Mouse (Mus musculus): Measurements from ENCODE around the gene Acvr2b.
A peak's percentile ranks its signal among the peaks of the same experiment; 100 is the strongest.

Gene Acvr2b

DNA sequence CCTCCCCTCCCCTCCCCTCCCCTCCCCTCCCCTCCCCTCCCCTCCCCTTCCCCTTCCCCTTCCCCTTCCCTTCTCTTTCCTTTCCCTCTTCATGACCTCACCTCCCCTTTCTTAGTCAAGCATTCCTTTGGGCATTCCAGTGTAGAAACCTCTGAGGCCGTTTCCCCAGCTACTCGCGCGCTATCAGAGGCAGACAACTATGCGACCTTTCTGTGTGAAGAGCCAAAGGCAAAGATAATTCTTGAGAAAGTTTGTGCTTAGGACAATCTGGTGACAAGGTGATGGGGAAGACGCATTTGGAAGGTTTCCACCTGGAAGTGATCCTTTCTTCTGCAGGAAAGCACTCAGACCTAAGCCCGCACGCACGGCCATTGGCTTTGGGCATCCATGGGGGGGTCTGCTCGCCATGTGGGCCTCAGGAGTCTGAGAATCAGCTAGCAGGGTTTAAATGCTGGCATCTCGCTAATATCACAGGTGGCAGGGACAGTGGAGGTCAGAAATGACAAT, 70.5 kb downstream of the Acvr2b start:
- no peak for DNase-seq (ENCODE audit: inconsistent age in 2 of 2, low spot score in 1 of 2)

DNA sequence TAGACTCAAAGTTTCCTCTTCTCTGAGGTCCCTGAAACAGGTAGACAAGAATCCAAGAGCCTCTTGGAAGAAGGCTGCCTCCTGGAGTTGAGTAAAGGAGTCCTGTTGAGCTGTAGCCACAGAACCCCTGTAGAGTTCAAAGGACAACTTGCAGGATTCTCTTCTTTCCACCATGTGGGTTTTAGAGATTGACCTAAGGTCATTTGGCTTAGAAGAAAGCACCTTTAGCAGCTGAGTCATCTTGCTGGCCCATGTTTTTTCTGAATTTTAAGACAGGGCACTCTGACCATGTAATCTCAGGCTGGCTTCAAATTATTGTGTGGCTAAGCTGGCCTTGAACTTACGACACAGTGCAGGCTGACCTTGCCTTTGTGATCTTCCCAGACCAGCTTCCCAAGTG, 71.1 kb downstream of the Acvr2b start:
- DNase-seq (ENCODE audit: inconsistent age in 2 of 2, low spot score in 1 of 2), result no peak

GRCm38 (mm10) chr9:119473608-119474164, 71.8 kb downstream of the Acvr2b start:
- peak in 1 of 2 experiments; percentile 39 for DNase-seq (ENCODE audit: inconsistent age in 2 of 2, low spot score in 1 of 2)

GRCm38 (mm10) chr9:119474717-119475611, 73.0 kb downstream of the Acvr2b start:
- no peak for DNase-seq (ENCODE audit: inconsistent age in 2 of 2, low spot score in 1 of 2)

- DNase-seq (ENCODE audit: inconsistent age in 2 of 2, low spot score in 1 of 2), result peak in 1 of 2 experiments; percentile 45
These were observed 75.8 kb downstream of the Acvr2b start for GRCm38 (mm10) chr9:119477754-119478153.

DNA sequence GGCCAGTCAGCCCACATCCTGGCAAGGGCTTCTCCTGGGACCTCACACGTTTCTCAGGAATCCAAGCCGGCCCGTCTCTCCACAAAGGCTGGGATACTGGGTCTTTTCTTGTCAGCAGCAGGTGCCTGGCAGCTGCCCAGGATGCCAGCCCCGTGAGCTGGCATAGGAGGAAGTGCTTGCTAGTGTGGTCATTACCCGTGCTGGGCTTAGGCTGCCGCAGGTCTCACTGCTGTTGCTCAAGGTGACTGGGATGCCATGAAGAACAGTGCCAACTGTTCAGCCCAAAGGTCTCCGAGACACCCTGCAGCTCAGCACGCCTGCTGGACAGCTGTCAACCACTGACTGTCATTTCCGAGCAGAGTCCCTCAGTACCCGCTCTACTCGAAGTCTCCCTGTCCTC, 76.4 kb downstream of the Acvr2b start:
- no peak for DNase-seq (ENCODE audit: inconsistent age in 2 of 2, low spot score in 1 of 2)

DNA sequence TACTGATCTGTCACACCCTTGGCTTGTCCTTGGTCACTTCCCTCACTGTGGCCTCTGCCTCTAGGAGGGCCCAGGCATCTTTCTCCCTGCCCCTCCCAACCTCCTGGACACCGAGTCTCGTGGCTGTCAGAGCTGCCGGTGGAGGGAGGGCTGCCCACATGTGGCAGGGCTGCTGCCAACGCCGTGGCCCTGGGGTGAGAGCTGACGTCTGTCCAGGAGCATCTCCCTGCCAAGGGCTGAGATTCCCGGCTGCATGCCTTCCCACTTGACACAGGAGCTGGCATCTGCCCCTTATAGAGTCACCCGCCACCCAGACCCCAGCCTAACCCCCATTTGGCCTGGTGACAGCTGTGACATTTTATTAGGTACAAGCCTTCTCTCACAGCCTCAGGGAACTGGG, 77.4 kb downstream of the Acvr2b start:
- DNase-seq (ENCODE audit: inconsistent age in 2 of 2, low spot score in 1 of 2), result peak; percentile 33 to 78

DNA sequence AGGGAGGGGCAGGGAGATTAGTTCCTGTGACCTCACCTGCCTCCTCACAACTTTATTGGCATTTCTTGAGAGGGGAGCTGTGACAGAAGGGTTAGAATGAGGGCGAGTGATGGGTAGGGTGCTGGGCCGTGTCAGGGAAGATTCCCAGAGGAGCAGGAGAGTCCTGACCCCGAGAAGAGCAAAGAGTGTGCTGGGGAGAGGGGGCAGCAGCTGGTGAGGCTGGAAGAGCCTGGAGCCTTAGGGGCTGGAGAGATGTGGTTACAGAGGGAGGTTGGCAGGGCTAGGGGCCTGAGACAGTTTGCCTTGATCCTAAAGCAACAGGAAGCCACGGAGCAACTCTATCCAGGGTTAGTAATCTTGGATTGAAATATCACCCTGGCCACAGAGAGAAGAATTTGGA, 79.7 kb downstream of the Acvr2b start:
- no peak for DNase-seq (ENCODE audit: inconsistent age in 2 of 2, low spot score in 1 of 2)

GRCm38 (mm10) chr9:119483554-119484353, 81.8 kb downstream of the Acvr2b start:
- peak in 1 of 2 experiments; percentile 40 for DNase-seq (ENCODE audit: inconsistent age in 2 of 2, low spot score in 1 of 2)

DNA sequence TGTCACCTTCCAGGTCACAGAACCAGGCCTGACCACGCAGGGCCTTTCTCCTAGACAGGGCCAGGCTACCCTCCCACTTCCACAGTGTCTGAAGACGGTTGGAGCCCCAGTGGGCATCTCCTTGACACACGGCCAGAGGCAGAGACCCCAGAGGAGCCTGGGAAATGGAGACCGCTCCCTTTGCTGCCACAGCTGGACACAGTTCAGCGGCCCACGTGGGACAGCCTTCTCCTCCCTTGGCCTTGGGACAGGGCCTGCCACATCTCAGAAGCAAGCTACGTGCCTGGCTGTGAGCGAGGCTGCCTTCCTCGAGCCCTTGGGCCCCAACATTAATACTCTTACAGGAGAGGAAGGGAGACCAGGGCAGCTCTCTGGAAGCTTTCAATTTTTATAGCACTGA, 82.5 kb downstream of the Acvr2b start:
- DNase-seq (ENCODE audit: inconsistent age in 2 of 2, low spot score in 1 of 2), result no peak
